Mouse (Mus musculus): ENCODE results near the gene Patz1.

The Patz1 gene

GRCm38 (mm10) chr11:3292062-3292421, 3.4 kb downstream of the Patz1 start:
- DNase-seq (ENCODE audit: low spot score in 2 of 2): peak in 1 of 2 experiments; percentile 31

DNA sequence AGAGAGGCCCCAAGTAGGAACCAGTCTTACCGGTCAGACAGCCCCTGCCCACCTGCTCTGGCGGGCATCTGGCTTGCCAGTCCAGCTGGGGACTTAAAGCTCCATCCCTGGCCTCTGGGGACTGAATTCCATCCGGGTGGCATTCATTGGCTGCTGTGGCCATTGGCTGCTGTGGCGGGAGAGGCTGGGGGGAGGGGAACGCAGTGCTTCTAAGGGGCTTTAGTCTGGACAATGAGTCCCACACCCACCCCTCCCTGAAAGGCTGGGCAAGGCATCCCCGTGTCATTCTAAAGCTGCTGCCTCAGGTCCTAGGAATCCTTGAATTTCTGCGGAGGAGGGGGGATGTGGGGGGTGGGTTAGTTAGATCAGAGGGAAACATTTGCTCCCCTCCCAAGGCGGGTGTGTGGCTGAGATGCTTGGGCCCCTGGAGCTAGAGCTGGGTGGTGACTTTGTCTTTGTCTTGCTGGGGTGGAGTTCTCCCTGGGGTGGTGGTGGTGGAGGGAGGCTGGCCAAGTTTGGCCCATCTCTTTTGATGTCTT, 4.1 kb downstream of the Patz1 start:
- DNase-seq (ENCODE audit: low spot score in 2 of 2): no peak

- DNase-seq (ENCODE audit: low spot score in 2 of 2): no peak
These were observed 4.7 kb downstream of the Patz1 start for GRCm38 (mm10) chr11:3293361-3293760.

GRCm38 (mm10) chr11:3294641-3295040, 6.0 kb downstream of the Patz1 start:
- DNase-seq (ENCODE audit: low spot score in 2 of 2): no peak

GRCm38 (mm10) chr11:3296056-3296455, 7.4 kb downstream of the Patz1 start:
- DNase-seq (ENCODE audit: low spot score in 2 of 2): no peak

DNA sequence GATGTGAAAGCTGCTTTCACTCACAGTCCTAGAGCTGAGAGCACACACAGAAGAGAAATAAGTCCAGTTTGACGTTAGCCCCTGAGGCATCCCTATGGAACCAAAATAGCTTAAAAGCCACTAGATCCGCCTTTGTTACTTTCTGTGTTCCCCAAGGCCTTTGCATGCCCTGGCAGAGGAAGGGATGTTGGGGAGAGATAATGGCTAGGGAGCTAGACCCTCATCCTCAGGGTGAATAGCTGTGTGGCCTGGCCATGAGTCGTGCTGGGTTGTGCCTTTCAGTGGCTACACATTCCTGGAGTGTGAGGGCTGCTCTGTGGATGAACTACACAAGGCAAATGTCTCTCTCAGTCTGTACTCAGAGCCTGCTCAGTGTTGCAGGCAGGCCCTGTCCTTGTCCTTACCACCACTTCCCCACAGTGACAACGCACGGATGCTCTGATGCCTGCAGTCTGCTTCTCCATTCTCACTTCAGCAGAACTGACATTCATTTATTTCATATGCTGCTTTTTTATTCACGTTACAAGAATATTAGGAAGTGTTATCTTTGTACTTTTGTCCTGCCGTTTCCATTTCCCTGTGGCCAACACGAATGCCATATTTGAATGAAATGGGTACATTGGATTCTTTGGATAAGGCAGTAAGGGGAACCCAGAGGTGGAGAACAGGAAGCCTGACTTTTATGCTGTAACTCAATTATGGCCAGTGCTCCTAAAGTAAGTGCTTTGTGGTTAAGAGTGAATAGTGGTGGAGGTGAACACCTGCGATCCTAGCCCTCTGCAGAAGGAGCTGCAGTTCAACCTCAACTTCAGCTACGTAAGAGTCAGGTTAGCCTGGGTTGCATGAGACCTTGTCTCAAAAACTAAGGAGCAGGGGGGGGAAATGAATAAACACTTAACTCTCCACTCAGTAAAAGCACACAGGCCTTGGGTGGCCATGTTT, 9.5 kb downstream of the Patz1 start:
- DNase-seq (ENCODE audit: low spot score in 2 of 2): no peak

DNA sequence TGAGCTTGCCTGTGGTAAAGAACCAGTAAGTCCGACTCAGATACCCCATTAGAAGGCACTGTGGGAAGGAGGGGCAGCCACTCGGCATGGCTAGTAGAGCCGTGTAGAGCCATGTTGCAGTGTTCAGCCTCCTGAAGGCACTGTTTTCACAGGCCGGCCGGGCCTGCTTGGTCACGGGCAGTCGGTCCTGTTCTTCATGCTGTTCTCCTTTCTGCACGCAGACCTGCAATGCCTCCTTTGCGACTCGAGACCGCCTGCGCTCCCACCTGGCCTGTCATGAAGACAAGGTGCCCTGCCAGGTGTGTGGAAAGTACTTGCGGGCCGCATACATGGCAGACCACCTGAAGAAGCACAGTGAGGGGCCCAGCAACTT, 10.1 kb downstream of the Patz1 start:
- DNase-seq (ENCODE audit: low spot score in 2 of 2): no peak

GRCm38 (mm10) chr11:3301075-3301474, 12.4 kb downstream of the Patz1 start:
- no peak for DNase-seq (ENCODE audit: low spot score in 2 of 2)

DNA sequence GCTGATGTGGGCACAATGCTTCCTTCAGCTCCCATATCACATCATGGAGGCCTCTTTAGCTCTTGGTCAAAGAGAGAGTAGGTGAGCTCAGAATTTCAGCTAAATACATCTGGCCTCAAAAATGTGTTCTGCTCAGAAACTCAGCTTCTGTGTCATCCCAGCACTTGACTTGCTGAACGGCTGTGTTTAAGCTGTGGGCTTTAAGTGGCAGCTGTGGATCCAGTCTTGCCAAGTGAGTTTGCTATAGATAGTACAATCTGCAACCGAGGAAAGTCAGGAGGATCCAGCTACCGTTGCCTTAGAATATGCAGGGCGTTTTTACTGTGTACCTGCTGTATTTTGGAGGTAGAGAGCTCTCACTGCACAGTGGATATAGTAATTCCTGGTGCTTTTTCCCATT, 13.7 kb downstream of the Patz1 start:
- peak; percentile 50 to 51 for DNase-seq (ENCODE audit: low spot score in 2 of 2)

- DNase-seq (ENCODE audit: low spot score in 2 of 2): no peak
These were observed 14.1 kb downstream of the Patz1 start for GRCm38 (mm10) chr11:3302792-3303191.

GRCm38 (mm10) chr11:3305821-3306220, 17.1 kb downstream of the Patz1 start:
- DNase-seq (ENCODE audit: low spot score in 2 of 2): no peak

DNA sequence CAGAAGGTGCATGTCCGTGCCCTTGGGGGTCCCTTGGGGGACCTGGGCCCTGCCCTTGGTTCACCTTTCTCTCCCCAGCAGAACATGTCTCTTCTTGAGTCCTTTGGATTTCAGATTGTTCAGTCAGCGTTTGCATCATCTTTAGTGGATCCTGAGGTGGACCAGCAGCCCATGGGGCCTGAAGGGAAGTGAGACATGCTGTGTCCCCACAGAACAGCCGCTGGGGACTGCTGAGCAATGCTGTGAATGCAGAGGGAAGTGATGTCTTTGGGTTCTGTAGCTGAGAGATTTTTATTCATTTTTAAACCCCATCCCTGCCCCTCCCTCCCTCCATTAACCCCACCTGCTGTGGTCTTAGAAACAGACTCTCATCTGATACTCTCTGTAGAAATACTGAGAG, 19.2 kb downstream of the Patz1 start:
- DNase-seq (ENCODE audit: low spot score in 2 of 2): no peak

DNA sequence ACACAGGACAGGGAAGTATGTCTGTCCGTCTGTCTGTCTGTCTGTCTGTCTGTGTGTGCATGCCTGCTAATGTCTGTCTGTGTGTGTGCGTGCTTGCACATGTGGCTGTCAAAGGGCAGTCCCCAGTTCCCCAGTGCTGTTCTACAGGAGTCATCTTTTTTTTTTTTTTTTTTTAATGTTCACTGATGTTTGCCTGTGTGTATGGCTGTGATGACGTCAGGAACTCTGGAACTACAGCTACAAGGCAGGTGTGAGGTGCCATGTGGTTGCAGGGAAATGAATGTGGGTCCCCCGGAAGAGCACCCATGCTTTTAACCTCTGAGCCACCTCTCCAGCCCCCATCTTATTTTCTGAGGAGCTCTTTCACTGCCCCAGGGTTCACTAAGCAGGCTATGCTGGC, 21.2 kb downstream of the Patz1 start:
- no peak for DNase-seq (ENCODE audit: low spot score in 2 of 2)

GRCm38 (mm10) chr11:3310789-3311585, 22.3 kb downstream of the Patz1 start:
- no peak for DNase-seq (ENCODE audit: low spot score in 2 of 2)

DNA sequence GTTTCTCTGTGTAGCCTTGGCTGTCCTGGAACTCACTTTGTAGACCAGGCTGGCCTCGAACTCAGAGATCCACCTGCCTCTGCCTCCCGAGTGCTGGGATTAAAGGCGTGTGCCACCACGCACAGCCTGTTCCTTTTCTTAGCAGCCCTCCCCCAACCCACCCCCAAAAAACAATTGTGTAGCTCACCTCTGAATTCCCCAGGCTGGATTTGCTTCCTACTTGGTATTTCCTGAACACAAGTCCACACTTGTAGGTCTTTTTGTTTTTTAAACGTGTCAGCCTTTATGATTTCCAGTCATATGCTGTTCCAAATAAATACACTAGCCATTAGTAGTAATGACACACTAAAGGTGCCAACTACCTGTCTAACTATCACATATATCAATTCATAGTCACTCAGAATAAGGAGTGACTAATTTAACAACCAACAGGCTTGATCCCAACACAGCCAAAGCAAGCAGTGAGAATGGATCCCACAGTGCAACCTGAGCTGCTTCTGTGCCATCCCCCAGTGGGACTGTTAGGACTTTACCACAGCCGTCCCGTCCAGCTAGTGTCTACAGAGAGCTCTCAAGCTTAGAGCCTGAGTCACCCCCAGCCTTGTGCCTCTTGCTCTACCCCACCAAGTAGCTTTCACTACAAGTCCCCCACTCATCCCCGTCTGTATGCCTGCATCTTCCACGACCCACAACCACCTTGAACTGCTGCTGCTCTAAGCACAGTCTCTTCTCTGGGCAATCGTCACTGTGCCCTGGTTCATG, 23.1 kb downstream of the Patz1 start:
- no peak for DNase-seq (ENCODE audit: low spot score in 2 of 2)

DNA sequence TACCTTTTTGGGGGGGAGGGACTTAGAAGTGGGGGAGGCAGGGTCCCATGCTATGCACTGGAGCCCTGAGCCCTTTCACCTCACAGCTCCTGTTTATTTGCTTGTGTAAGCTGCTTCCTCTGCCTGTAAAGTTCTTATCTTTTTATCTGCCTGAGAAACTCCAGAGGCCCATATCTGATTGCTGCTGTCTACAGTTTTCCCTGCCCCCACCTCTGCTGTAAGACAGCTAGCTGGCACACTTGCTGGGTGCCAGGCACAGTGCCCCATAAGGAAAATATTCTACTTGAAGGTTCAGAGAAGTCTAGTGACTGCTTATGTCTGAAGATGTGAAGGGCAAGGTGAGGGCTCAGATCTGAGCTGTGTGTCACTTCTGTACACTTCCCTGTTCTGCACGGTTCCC, 24.6 kb downstream of the Patz1 start:
- DNase-seq (ENCODE audit: low spot score in 2 of 2): no peak

GRCm38 (mm10) chr11:3314148-3314547, 25.5 kb downstream of the Patz1 start:
- peak; percentile 55 to 57 for DNase-seq (ENCODE audit: low spot score in 2 of 2)

DNA sequence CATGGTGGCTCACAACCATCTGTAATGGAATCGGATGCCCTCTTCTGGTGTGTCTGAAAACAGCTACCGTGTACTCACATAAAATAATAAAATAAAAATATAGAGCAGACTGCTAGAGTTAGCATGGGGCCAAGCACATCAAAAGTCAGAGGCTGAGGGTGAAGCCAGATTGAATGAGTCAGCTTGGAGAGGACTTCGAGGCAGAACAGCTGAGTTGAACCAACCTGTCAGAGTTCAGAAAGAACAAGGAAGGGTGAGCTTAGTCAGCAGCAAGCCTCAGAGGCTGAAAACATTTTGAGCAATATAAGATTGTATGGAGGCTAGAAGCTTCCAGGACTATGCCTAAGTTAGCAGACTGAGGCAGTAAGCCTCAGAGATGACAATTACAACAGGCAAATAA, 29.6 kb downstream of the Patz1 start:
- DNase-seq (ENCODE audit: low spot score in 2 of 2): no peak

- DNase-seq (ENCODE audit: low spot score in 2 of 2): no peak
These were observed 39.6 kb downstream of the Patz1 start for GRCm38 (mm10) chr11:3328271-3328670.

DNA sequence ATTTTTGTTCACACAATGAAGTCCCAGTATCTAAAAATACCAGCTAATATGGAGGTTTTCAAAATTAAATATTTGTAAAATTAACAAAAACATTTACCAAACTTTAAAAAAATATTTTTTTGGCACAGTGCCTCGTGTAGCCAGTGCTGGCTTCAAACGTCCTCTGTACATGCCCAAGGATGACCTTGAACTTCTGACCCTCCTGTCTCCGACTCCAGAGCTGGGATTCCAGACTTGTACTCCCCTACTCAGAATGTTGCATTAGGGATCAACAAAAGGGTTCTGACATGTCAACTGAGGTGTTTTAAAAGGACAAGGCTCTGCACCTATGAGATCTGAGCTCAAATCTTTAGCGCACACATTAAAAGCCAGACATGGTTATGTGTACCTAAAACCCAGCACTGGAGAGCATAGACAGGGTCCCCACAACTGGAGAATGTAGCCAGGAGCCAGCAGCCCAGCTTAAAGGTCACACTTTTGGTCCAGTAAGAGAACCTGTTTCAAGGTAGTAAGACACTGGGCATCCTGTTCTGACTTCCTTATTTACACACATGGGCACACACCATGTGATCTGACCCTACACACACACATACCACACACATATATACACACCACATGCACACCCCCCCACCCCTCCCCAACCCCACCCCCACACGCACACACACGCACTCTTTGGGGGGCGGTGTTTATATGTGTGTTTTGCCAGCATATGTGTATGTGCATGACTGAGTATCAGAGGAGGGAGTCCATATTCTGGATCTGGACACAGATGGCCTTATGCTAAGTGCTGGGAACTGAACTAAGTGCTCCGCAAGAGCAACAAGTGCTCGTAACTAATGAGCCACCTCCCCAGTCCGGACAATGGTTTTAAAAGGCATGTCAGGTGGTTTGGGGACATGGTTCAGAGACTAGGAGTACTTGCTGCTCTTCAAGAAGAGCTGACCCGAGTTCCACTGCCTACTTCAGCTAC, 40.4 kb downstream of the Patz1 start:
- DNase-seq (ENCODE audit: low spot score in 2 of 2): no peak
